Mouse (Mus musculus): ENCODE measurements around the gene Asphd1. TPM values are rescaled to one million over a fixed set of nuclear protein-coding genes. Genes with fewer than 3 reads are reported as not detected.
"Not testable (repeated sequence)": the region's sequence is repeated elsewhere in the genome, so short reads cannot be mapped to it uniquely, and the experiment has no call there.

The Asphd1 gene
- polyA plus RNA-seq, 1 experiment from 2014 or later, result 1.2 TPM

DNA sequence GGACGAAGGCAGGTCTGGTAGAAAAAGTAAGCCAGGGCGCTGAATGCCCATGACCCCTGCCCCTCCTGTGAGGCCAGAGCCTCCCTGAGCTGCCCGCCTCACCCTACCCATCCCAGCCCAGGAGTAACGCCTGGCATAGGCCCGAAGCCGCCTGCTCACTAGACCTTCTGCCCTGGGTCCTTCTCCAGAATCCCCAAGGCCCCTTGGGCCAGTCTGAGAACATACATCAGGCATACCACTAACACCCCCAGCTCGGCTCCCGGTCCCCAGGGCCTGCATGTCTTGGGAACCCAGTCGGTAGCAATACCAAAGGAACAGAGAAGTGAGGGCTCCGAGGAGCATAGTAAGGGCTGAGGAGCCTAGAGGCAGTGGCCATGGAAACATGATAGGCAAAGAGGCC, 756 bp downstream of the Asphd1 start:
- H3K4me1 ChIP-seq (replicated peaks), result peaks cover 48% of the 10 kb centered on the region
- 76% methylated on average over 10 of the region's 10 CpGs for WGBS
- H3K9me3 ChIP-seq, result no peaks in the 10 kb centered on the region
- H3K27me3 ChIP-seq (ENCODE audit: insufficient read depth, poor library complexity, severe bottlenecking), result peaks cover 54% of the 10 kb centered on the region
- H3K36me3 ChIP-seq, result peaks cover 30% of the 10 kb centered on the region
- DNase-seq (ENCODE audit: low spot score), result no peak
- H3K4me3 ChIP-seq, result peak overlapping the region; percentile 56; the same call in 1 of the 2 replicates
- peak overlapping the region; percentile 83; the same call in 1 of the 2 replicates for H3K27ac ChIP-seq

DNA sequence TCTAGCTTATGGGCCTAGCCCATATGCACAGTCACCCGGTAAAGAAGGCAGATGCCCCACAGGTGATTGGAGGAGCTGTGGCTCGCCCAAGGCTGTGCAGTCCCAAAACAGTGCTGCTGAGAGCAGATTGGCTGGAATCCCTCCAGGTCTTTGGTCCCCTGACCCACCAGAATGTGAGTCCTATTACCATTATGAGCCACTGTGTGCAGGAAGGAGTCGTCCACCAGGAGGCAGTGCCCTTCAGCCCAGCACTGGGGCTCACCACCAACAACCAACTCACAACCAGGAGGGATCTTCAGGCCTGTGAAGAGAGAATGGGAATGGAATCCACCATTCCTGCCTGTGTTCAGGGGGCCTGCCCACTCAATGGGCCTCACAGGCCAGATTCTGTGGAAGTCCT, 2.9 kb downstream of the Asphd1 start:
- 40% methylated on average over 3 of the region's 3 CpGs for WGBS

DNA sequence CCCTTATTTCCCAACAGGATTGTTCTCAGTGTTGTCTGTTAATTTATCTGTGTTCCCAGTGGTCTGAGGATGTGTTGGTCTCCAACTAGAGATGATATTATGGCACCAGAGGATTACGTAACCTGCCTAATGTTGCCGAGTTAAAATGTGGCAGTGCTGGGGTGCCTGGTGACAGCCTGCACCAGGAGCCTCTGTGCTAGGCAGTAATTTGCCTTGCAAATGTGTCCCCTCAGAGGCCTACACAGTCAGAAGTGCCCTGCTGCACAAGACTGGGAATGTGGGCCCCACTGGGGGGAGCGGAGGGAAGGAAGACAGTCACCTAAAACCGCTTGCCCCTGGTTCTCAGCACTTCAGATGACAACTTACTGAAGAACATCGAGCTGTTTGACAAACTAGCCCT, 7.6 kb downstream of the Asphd1 start:
- Histone ChIP-seq H3K4me1 (replicated peaks) (peaks cover 12% of the 10 kb centered on the region), H3K27ac (no peak overlapping the region), H3K36me3 (peaks cover 75% of the 10 kb centered on the region), H3K9me3 (0 out of 2 replicates have a peak, but pooled peaks cover 3% of the 10 kb centered on the region), H3K27me3 (ENCODE audit: insufficient read depth, poor library complexity, severe bottlenecking) (no peaks in the 10 kb centered on the region), H3K4me3 (no peak overlapping the region)
- no peak for DNase-seq (ENCODE audit: low spot score)
- WGBS, result 72% methylated on average over 5 of the region's 5 CpGs

More for the DNA sequence above, 2.9 kb downstream of the Asphd1 start:
- peaks cover 39% of the 10 kb centered on the region for H3K4me1 ChIP-seq (replicated peaks)
- no peak overlapping the region for H3K27ac ChIP-seq
- peaks cover 48% of the 10 kb centered on the region for H3K36me3 ChIP-seq
- no peak overlapping the region for H3K4me3 ChIP-seq
- H3K27me3 ChIP-seq (ENCODE audit: insufficient read depth, poor library complexity, severe bottlenecking), result peaks cover 34% of the 10 kb centered on the region
- peak; percentile 30 for DNase-seq (ENCODE audit: low spot score)
- H3K9me3 ChIP-seq, result no peaks in the 10 kb centered on the region

DNA sequence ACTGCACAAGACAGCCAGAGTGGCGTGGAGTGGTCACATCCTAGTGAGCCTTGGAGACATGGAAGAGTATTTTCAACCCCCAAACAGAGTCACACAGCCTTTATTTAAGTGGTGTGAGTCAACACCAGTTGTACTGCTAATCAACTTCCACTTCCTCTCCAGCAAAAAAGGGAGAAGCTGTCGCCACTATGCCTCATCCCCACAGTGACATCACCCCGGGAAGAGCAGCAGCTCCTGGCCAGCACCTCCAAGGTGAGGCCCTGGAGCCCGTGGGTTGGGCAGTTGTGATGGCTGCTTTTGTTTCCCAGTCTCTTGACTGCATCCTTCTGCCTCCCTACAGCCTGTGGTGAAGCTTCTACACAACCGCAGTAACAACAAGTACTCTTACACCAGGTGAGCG, 8.2 kb downstream of the Asphd1 start:
- Histone ChIP-seq H3K27me3 (ENCODE audit: insufficient read depth, poor library complexity, severe bottlenecking) (no peaks in the 10 kb centered on the region), H3K9me3 (0 out of 2 replicates have a peak, but pooled peaks cover 3% of the 10 kb centered on the region), H3K4me3 (no peak overlapping the region), H3K27ac (no peak overlapping the region), H3K4me1 (replicated peaks) (peaks cover 9% of the 10 kb centered on the region), H3K36me3 (peaks cover 77% of the 10 kb centered on the region)
- 48% methylated on average over 6 of the region's 6 CpGs for WGBS
- DNase-seq (ENCODE audit: low spot score), result no peak

DNA sequence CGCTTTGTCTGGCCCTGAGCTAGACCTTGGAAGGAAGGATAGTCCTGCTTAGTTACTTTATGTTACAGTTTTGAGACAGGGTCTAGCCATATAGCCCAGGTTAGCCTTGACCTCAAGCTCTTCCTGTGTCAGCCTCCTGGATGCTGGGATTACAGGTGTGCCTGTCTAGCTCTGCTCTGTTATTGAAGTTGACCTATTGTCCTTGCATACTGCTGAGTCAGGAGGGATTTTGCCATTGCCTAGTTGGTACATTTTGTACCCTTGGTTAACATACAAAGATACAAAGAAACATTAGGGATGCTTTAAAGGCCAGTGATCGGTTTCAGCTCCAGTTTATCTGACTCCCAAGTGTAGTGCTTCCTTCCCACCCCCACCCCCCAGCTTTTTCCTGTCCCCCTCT, 16.7 kb downstream of the Asphd1 start:
- 95% methylated on average over 2 of the region's 2 CpGs for WGBS
- Histone ChIP-seq H3K36me3 (peaks cover 72% of the 10 kb centered on the region), H3K4me1 (replicated peaks) (peaks cover 16% of the 10 kb centered on the region), H3K27me3 (ENCODE audit: insufficient read depth, poor library complexity, severe bottlenecking) (no peaks in the 10 kb centered on the region), H3K4me3 (no peak overlapping the region), H3K9me3 (0 out of 2 replicates have a peak, but pooled peaks cover 3% of the 10 kb centered on the region), H3K27ac (no peak overlapping the region)
- no peak for DNase-seq (ENCODE audit: low spot score)

DNA sequence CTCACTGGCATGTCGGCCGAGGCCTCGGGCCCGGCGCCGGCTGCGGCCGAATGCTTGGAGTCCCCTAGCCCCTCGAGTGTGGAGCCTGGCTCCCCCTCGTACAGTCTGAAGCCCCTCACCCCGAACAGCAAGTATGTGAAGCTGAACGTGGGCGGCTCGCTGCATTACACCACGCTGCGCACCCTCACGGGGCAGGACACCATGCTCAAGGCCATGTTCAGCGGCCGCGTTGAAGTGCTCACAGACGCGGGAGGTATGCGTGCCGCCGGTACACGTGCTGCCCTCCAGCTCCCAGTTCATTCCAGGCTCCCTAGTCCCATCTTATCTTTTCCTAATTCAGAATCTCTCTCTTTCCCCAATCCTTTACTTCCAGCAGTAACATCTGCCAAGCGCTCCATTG, 20.3 kb downstream of the Asphd1 start:
- H3K4me1 ChIP-seq (replicated peaks), result peaks cover 19% of the 10 kb centered on the region
- WGBS, result under 1% methylated on average over 27 of the region's 27 CpGs

DNA sequence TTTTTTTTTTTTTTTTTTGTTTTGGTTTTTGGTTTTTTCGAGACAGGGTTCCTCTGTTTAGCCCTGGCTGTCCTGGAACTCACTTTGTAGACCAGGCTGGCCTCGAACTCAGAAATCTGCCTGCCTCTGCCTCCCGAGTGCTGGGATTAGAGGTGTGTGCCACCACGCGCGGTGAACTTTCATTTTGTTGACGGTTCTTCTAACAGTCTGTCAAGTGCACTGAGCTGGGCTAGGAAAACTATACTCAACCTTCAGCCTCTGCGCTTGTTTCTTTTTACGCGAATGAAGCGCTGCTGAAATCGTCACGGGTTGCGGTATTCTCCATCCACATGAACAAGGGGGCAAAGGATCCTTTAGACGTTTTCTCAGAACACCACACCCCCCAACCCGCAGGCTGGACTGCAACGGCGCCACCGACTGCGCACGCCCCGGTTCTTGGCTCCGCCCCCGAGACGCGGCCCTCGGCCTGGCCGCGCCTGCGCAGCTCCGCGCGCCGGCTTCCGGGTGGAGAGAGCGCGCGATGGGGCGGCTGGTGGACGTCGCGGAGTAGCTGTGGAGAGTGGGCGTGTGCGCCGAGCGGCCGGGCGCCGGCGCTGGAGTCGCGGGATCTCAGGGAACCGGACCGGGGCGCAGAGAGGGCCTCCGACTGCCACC, 20.9 kb downstream of the Asphd1 start, which contains the start of gene Kctd13:
Kctd13 (plus strand) TSS at position 496 of the 654 bp plus-strand sequence.
- H3K4me3 ChIP-seq, result peak within 1 kb of the TSS; percentile 70
- no peaks in the 10 kb centered on the region for H3K27me3 ChIP-seq (ENCODE audit: insufficient read depth, poor library complexity, severe bottlenecking)
- H3K9me3 ChIP-seq, result no peaks in the 10 kb centered on the region
- H3K36me3 ChIP-seq, result peaks cover 32% of the 10 kb centered on the region
- DNase-seq (ENCODE audit: low spot score), result peak; percentile 90
- 5% methylated on average over 56 of the region's 56 CpGs for WGBS
- H3K27ac ChIP-seq, result peak within 1 kb of the TSS; percentile 89
- peaks cover 24% of the 10 kb centered on the region for H3K4me1 ChIP-seq (replicated peaks)

More for the DNA sequence above, 20.3 kb downstream of the Asphd1 start:
- peak overlapping the region; percentile 70 for H3K4me3 ChIP-seq
- DNase-seq (ENCODE audit: low spot score), result no peak
- no peaks in the 10 kb centered on the region for H3K9me3 ChIP-seq
- peak overlapping the region; percentile 89 for H3K27ac ChIP-seq
- no peaks in the 10 kb centered on the region for H3K27me3 ChIP-seq (ENCODE audit: insufficient read depth, poor library complexity, severe bottlenecking)
- H3K36me3 ChIP-seq, result peaks cover 38% of the 10 kb centered on the region

DNA sequence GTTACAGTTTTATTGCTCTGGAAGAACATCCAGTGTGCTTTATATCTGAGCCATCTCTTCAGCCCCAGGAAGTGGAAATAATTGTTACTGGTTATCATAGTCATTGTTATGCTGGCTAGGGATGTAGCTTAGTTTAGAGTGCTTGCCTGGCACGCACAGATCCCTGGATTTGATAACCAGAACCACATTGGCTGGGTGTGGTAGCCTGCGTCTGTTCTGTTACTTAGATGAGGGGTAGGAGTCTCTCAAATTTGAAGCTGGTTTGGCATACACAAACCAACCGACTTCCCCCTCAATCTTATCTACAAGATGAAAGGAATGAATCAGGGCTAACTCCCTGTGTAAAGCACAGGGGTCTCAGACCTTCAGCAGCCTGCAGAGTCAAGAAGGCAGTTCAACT, 23.1 kb downstream of the Asphd1 start:
- DNase-seq (ENCODE audit: low spot score), result no peak
- Histone ChIP-seq H3K27me3 (ENCODE audit: insufficient read depth, poor library complexity, severe bottlenecking) (no peaks in the 10 kb centered on the region), H3K4me3 (no peak overlapping the region), H3K27ac (0 out of 2 replicates have a peak overlapping the region, but pooled peaks have one; percentile 40), H3K36me3 (peaks cover 11% of the 10 kb centered on the region), H3K4me1 (replicated peaks) (peaks cover 43% of the 10 kb centered on the region), H3K9me3 (no peaks in the 10 kb centered on the region)
- WGBS, result 68% methylated on average over 3 of the region's 3 CpGs

DNA sequence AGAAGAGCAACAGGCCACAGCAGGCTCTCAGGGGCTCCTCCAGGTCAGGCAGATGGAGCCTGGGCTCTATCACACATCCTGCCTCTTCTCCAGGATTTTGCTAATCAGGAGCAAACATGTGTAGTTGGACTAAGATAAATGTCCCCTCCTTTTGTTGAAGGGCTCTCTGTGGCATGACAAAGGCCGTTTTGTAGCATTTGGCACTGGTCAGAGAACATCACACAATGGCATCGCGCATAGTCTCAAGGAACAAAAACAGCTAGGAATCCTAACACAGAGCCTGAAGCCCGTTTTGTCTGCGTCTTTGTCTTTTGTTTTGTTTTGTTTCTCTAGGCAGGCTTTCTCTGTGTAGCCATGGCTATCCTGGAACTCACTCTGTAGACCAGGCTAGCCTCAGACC, 25.4 kb downstream of the Asphd1 start:
- peak overlapping the region; percentile 91 for H3K27ac ChIP-seq
- H3K4me3 ChIP-seq, result no peak overlapping the region
- WGBS, result 45% methylated on average over 5 of the region's 5 CpGs
- DNase-seq (ENCODE audit: low spot score), result peak; percentile 23
- peaks cover 46% of the 10 kb centered on the region for H3K4me1 ChIP-seq (replicated peaks)
- H3K27me3 ChIP-seq (ENCODE audit: insufficient read depth, poor library complexity, severe bottlenecking), result no peaks in the 10 kb centered on the region
- H3K9me3 ChIP-seq, result no peaks in the 10 kb centered on the region
- no peaks in the 10 kb centered on the region for H3K36me3 ChIP-seq

DNA sequence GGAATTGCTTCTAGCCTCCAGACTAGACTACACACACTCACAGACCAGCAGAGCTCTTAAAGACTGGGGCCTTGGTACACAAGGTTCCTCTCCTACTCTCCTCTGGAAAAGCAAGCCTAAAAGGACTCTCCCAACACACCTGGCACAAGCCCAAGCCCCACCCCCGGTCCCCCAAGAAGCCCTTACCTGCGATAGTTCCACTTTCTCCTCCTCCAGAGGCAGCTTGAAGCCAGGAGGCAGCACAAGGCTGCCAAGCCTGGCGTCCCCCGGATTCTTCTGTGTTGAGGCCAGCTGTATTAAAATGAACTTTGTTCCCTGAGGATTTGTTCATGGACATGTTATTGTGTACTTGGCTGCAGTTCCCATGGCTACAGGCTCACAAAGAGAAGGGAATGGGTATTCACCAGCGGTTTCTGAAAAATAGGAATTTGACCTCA, 26.7 kb downstream of the Asphd1 start, which contains the start of gene Tmem219:
Tmem219 (minus strand) TSS at position 294 of the 437 bp plus-strand sequence.
- Histone ChIP-seq H3K4me3 (peak within 1 kb of the TSS; percentile 46), H3K4me1 (replicated peaks) (peaks cover 56% of the 10 kb centered on the region), H3K36me3 (no peaks in the 10 kb centered on the region), H3K9me3 (no peaks in the 10 kb centered on the region), H3K27ac (peak within 1 kb of the TSS; percentile 91), H3K27me3 (ENCODE audit: insufficient read depth, poor library complexity, severe bottlenecking) (no peaks in the 10 kb centered on the region)
- WGBS, result 42% methylated on average over 5 of the region's 5 CpGs
- peak; percentile 61 for DNase-seq (ENCODE audit: low spot score)

DNA sequence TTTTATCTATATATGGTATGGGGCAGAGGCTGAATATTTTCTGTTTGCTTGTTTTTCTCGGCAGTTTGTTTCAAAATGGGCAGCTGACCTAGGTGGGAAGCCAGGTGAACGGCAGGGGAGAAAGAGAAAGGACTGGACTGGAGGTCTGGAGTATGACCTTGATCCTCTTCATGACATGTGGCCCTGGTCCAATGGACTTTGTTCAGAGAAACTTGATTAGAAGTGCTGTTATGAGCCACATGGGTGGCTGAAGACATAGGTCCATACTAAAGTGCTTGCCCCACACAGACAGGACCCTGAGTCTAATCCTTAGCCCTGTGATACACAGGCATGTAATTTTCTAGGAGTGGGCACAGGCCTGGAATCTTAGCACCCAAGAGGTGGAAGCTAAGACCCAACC, 27.8 kb downstream of the Asphd1 start:
- DNase-seq (ENCODE audit: low spot score), result no peak
- H3K36me3 ChIP-seq, result no peaks in the 10 kb centered on the region
- peak overlapping the region; percentile 46 for H3K4me3 ChIP-seq
- no peaks in the 10 kb centered on the region for H3K9me3 ChIP-seq
- H3K27ac ChIP-seq, result peak overlapping the region; percentile 91
- H3K4me1 ChIP-seq (replicated peaks), result peaks cover 63% of the 10 kb centered on the region
- H3K27me3 ChIP-seq (ENCODE audit: insufficient read depth, poor library complexity, severe bottlenecking), result no peaks in the 10 kb centered on the region
- WGBS, result 78% methylated on average over 2 of the region's 2 CpGs

DNA sequence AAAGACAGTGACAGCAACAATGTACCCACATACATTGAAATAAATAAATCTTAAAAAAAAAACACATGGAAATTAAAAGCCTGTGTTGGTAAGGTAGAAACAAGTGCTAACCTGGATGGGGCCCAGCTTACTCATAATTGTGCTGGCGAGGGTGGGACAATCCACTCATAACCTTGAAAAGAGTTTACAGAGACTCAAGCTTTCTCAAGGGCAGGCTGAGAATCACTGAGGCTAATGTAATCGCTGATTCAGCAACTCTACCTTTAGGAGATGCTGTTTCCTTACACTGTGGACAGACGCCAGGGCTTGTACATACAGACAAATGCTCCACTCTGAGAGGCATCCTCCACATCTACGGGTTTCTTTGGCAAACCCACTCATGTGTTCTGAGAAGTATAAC, 29.4 kb downstream of the Asphd1 start:
- Histone ChIP-seq H3K27me3 (ENCODE audit: insufficient read depth, poor library complexity, severe bottlenecking) (no peaks in the 10 kb centered on the region; the same call in 1 of the 2 replicates), H3K4me3 (peak overlapping the region; percentile 3; the same call in 1 of the 2 replicates), H3K27ac (no peak overlapping the region), H3K4me1 (replicated peaks) (peaks cover 63% of the 10 kb centered on the region), H3K36me3 (no peaks in the 10 kb centered on the region; the same call in 1 of the 2 replicates), H3K9me3 (no peaks in the 10 kb centered on the region)
- DNase-seq (ENCODE audit: low spot score), result no peak
- WGBS, result 85% methylated on average over 4 of the region's 4 CpGs

DNA sequence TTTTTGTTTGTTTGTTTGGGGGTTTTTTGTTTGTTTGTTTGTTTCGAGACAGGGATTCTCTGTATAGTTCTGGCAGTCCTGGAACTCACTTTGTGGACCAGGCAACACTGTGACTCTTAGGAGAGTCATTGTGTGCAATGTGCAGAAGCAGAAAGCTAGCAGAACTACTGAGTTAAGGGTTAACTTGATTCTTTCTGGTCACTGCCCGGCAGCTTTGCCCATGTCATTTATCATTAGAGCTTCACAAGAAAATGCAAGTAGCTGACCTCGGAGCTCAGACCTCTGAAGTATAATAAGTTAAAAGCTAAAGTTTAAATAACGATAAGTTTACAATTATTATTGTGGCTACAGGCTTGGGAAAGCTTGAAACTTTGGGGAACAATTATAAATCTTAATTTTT, 31.0 kb downstream of the Asphd1 start:
- WGBS, result 49% methylated on average over 4 of the region's 4 CpGs
- H3K4me1 ChIP-seq (replicated peaks), result peaks cover 53% of the 10 kb centered on the region
- not testable (repeated sequence) for DNase-seq (ENCODE audit: low spot score); H3K4me3 ChIP-seq; H3K36me3 ChIP-seq; H3K27me3 ChIP-seq (ENCODE audit: insufficient read depth, poor library complexity, severe bottlenecking); H3K9me3 ChIP-seq; H3K27ac ChIP-seq
